Mouse (Mus musculus) midbrain, postnatal 0 days (tissue): ENCODE data around the gene Stard3nl. TPM values are rescaled to one million over a fixed set of nuclear protein-coding genes. Genes with fewer than 3 reads are reported as not detected.

ENCODE experiments used
- ATAC-seq: fragments of 200-750 bp; cut with Nextera tagmentation; 2 replicates; pipeline ENCODE4 v1.8.0; 2017; ENCODE audit warnings: moderate number of reproducible peaks, mild to moderate bottlenecking, moderate TSS enrichment, moderate library complexity; ENCODE audit not compliant: low FRiP score
- DNase-seq: peaks from one replicate; pipeline ENCODE4 v3.0.0-alpha.2; 2015; ENCODE audit warnings: low spot score
- H3K27ac ChIP-seq: fragments of 300-500 bp; sonication (generic); 2 replicates; pipeline ENCODE4 v1.5.1; 2014; ENCODE audit warnings: low read depth, mild to moderate bottlenecking, low read length, mixed read lengths
- H3K27me3 ChIP-seq: fragments of 300-500 bp; sonication (generic); 2 replicates; pipeline ENCODE4 v1.6.1; 2014; ENCODE audit warnings: low read length, control low read depth, mixed read lengths; ENCODE audit not compliant: insufficient read depth
- H3K36me3 ChIP-seq: fragments of 300-500 bp; sonication (generic); 2 replicates; pipeline ENCODE4 v1.6.1; 2014; ENCODE audit warnings: low read length, control low read depth, mixed read lengths; ENCODE audit not compliant: insufficient read depth
- H3K4me1 ChIP-seq: fragments of 300-500 bp; sonication (generic); 2 replicates; pipeline ENCODE4 v1.6.1; 2014; ENCODE audit warnings: mild to moderate bottlenecking, control low read depth, antibody characterized with exemption, low read length, mixed read lengths; ENCODE audit not compliant: insufficient read depth
- H3K4me2 ChIP-seq: fragments of 300-500 bp; sonication (generic); 2 replicates; pipeline ENCODE4 v1.6.1; 2014; ENCODE audit warnings: low read depth, mild to moderate bottlenecking, low read length, mixed read lengths; ENCODE audit not compliant: poor library complexity, severe bottlenecking
- H3K4me3 ChIP-seq: fragments of 300-500 bp; sonication (generic); 2 replicates; pipeline ENCODE4 v1.5.1; 2014; ENCODE audit warnings: low read depth, mild to moderate bottlenecking, low read length, moderate library complexity
- H3K9ac ChIP-seq: fragments of 300-500 bp; sonication (generic); replicated peaks from 2 replicates; pipeline ENCODE4 v1.6.1; 2014; ENCODE audit warnings: mild to moderate bottlenecking, low read length, moderate library complexity, mixed read lengths; ENCODE audit not compliant: poor library complexity, severe bottlenecking
- H3K9me3 ChIP-seq: fragments of 300-500 bp; sonication (generic); 2 replicates; pipeline ENCODE4 v1.6.1; 2016; ENCODE audit warnings: low read length, control low read depth
- CTCF ChIP-seq: IDR thresholded peaks from 2 replicates; pipeline ENCODE4 v1.5.1; 2016; ENCODE audit warnings: antibody characterized with exemption, mild to moderate bottlenecking
- WGBS: fragments of 180-500 bp; shearing (Covaris S2); extraction: QIAGEN DNeasy Blood & Tissue Kit; methylation state at CpG from one replicate; pipeline ENCODE4 v1.1.7; 2014; 5-methylcytosine and 5-hydroxymethylcytosine counted together
- polyA plus RNA-seq: library from polyadenylated mRNA; unstranded; fragments of >200 nt; fragmentation: Nextera tagmentation; extraction: Ambion mirVana; gene quantifications from 2 replicates; pipeline ENCODE4 v1.2.1, GENCODE M21; 2015
- total RNA-seq: library from RNA; depleted of rRNA; stranded (reverse); fragments of >200 nt; gene quantifications from 2 replicates; pipeline ENCODE4 v1.2.3, GENCODE M21; 2014

The Stard3nl gene
- total and polyA plus RNA-seq, 2 experiments from 2014 or later, result 71.6 to 215 TPM

DNA sequence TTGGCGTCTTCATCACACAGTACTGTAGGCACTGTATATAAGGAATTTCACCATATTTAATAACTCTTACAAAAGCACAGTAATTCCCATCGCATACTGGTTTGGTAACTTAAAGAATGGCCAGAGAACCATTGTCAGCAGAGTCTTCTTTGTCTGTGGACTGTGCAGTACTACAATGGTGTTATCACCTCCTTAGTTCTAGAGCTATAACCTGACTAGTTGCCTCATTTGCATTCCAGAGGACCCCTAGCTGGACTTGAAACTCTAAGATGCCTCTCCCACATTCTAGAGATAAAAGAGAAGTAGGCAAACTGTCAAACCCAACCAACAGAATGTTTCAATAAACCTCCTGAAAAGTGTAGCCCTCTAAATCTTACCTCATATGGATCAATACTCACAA, 12.4 kb upstream of the Stard3nl start:
- Histone ChIP-seq H3K4me2 (no peak overlapping the region), H3K9ac (no peak overlapping the region), H3K36me3 (no peaks in the 10 kb centered on the region), H3K4me1 (no peaks in the 10 kb centered on the region), H3K4me3 (no peak overlapping the region), H3K27me3 (no peaks in the 10 kb centered on the region), H3K27ac (no peak overlapping the region), H3K9me3 (no peaks in the 10 kb centered on the region)
- ATAC-seq (no peak), DNase-seq (no peak)
- 94% methylated on average over 2 of the region's 2 CpGs for WGBS
- no peak for TF ChIP-seq CTCF

DNA sequence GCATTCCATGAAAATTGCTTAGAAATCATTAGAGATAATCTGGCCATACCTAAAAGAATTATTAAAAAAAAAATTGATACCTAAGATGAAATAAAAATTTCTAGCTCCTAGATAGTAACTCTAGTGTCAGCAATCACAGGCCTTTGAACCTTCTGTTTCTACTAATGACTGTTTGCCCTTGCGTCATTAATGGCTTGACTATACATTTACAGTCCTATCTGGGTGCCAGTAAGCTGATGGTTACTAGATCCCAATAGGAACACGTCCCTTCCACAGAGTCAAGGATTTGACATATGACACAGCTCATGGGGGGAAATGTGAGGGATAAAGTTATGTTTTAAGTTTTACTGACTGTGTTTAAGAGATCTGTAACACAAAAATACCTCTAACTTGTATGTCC, 9.0 kb upstream of the Stard3nl start:
- 83% methylated on average over 2 of the region's 2 CpGs for WGBS
- Histone ChIP-seq H3K9ac (no peak overlapping the region), H3K4me3 (no peak overlapping the region), H3K4me2 (no peak overlapping the region), H3K27me3 (no peaks in the 10 kb centered on the region), H3K36me3 (no peaks in the 10 kb centered on the region), H3K4me1 (no peaks in the 10 kb centered on the region), H3K9me3 (no peaks in the 10 kb centered on the region), H3K27ac (no peak overlapping the region)
- TF ChIP-seq CTCF, result no peak
- no peak for DNase-seq
- ATAC-seq, result no peak

DNA sequence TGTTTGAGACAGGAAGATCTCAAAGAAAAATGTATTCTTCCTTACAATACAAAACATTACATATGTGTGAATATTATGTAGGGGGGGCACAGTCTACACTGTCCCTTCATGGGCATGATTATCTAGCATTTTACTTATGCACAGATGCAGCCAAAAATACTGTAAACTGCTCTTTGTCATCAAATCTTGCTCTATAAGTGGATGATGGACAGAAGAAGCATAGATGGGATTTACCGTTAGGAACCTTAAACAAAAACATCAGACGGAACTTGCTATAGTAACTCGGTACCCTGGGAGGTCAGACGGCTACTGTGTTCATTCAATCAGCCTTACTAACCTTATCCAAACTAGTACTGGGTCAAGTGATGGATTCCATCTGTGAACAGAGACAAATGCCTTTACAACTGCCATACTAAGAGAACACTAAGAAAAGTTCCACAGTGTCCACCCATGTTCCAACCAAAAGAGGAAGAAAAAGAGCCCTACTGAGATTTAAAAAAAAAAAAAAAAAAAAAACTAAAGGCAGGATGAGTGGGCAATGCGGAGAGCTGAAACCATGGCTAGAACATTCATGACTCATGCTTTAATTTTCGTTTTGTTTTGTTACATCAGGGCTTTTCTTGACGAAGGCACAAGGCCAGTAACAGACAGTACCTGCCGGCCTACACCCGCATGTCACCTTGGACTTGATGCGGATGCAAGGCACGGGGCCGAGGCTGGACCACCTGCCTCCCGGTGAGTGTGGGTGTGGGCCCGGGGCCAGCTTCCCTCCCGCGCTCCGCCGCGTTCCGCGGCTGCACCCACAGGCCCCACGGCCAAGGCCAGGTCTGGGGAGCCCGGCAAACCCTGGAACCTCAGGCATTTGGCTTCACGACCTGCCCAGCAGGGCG, 552 bp downstream of the Stard3nl start:
- DNase-seq (no peak), ATAC-seq (peak; percentile 83)
- H3K9me3 ChIP-seq, result no peaks in the 10 kb centered on the region
- under 1% methylated on average over 25 of the region's 25 CpGs for WGBS
- TF ChIP-seq CTCF, result no peak
- no peaks in the 10 kb centered on the region for H3K27me3 ChIP-seq
- peak overlapping the region; percentile 55 for H3K4me2 ChIP-seq
- H3K9ac ChIP-seq, result peak overlapping the region; percentile 80
- H3K27ac ChIP-seq, result peak overlapping the region; percentile 89
- no peaks in the 10 kb centered on the region for H3K36me3 ChIP-seq
- peak overlapping the region; percentile 59 for H3K4me3 ChIP-seq
- H3K4me1 ChIP-seq, result peaks cover 7% of the 10 kb centered on the region; the same call in 1 of the 2 replicates

DNA sequence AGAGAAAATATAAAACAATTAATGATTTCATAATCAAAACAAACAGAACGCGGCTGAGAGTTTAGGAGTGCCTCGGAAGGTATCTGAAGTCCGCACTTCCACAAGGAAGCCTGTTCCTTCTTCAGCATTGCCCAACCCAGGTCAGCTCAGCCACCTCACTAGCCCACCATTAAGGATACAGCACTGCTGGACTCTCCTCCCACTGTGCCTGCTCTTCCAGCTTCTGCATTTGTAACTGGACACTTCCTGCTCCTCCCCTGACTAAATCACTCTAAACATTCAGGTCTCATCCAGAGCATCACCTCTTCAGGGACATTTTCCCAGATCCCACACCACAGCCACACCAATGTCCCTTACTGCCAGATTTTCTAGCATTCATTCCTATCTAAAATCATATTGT, 1.4 kb downstream of the Stard3nl start:
- Histone ChIP-seq H3K4me2 (peak overlapping the region; percentile 55), H3K4me3 (peak overlapping the region; percentile 59), H3K9me3 (no peaks in the 10 kb centered on the region), H3K27me3 (no peaks in the 10 kb centered on the region), H3K36me3 (no peaks in the 10 kb centered on the region), H3K4me1 (peaks cover 10% of the 10 kb centered on the region; the same call in 1 of the 2 replicates), H3K9ac (peak overlapping the region; percentile 80), H3K27ac (no peak overlapping the region)
- no peak for ATAC-seq
- peak; percentile 22 for DNase-seq
- WGBS, result 74% methylated on average over 4 of the region's 4 CpGs
- no peak for TF ChIP-seq CTCF

DNA sequence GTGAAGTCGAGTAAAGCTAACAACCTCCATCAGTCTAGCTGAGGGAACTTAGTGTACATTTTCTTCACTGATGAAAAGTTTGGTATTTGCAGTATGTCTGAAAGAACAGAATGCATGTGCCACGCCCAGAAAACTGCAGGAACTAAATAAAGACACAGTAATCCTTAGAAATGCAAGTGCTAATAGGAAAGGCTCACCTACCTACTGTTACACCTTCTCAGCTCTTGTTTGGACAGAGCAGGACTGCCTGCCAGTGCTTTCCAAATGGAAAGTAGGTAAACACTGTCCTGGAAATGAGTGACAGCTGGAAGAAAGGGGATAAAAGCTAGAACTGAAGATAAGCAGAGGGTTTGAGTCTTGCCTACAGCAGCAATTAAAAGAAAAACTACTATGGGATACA, 1.9 kb downstream of the Stard3nl start:
- H3K4me3 ChIP-seq, result peak overlapping the region; percentile 59; the same call in 1 of the 2 replicates
- H3K27me3 ChIP-seq, result no peaks in the 10 kb centered on the region
- H3K9ac ChIP-seq, result no peak overlapping the region
- peaks cover 10% of the 10 kb centered on the region; the same call in 1 of the 2 replicates for H3K4me1 ChIP-seq
- peak overlapping the region; percentile 55 for H3K4me2 ChIP-seq
- WGBS, result 85% methylated on average over 2 of the region's 2 CpGs
- no peak for DNase-seq
- H3K36me3 ChIP-seq, result no peaks in the 10 kb centered on the region
- no peak overlapping the region for H3K27ac ChIP-seq
- no peaks in the 10 kb centered on the region for H3K9me3 ChIP-seq
- no peak for TF ChIP-seq CTCF
- ATAC-seq, result no peak

DNA sequence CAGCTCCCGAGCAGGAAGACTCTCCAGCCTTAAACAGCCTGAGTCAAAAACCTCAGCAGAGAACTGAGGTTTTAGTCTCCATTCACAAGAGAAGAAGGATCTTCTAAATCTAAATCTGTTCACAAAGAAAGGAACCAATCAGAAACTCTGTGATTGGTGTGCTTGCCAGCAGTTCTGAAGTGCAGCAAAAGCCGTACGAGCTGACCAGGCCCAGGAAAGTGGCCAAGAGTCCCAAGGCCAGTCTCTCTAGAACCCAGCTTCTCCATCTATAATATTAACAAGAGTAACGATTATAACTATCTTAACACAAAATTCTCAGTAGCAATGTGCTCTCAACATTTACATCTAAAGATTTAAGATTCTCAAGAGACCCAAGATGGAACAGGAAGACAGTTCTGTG, 4.0 kb downstream of the Stard3nl start:
- Histone ChIP-seq H3K27ac (no peak overlapping the region), H3K36me3 (no peaks in the 10 kb centered on the region), H3K4me3 (no peak overlapping the region), H3K9me3 (no peaks in the 10 kb centered on the region), H3K27me3 (no peaks in the 10 kb centered on the region), H3K4me2 (no peak overlapping the region), H3K4me1 (peaks cover 10% of the 10 kb centered on the region; the same call in 1 of the 2 replicates), H3K9ac (no peak overlapping the region)
- ATAC-seq (no peak), DNase-seq (no peak)
- WGBS, result 81% methylated on average over 4 of the region's 4 CpGs
- TF ChIP-seq CTCF, result no peak
